Mouse (Mus musculus) C2C12 (cell line): Measurements from ENCODE around the gene Cdh11. TPM values are rescaled to one million over a fixed set of nuclear protein-coding genes. Genes with fewer than 3 reads are reported as not detected.

Experiments
- H3K27me3 ChIP-seq: one replicate; pipeline ENCODE4 v1.6.1; 2011; ENCODE audit not compliant: control insufficient read depth, insufficient read depth, insufficient read length
- H3K36me3 ChIP-seq: one replicate; pipeline ENCODE4 v1.6.1; 2011; ENCODE audit not compliant: control insufficient read depth, insufficient read depth
- H3K4me3 ChIP-seq: one replicate; pipeline ENCODE4 v1.5.1; 2011; ENCODE audit warnings: mild to moderate bottlenecking, control low read depth; ENCODE audit not compliant: poor library complexity, insufficient read depth, severe bottlenecking
- H3K79me2 ChIP-seq: one replicate; pipeline ENCODE4 v1.6.1; 2011; ENCODE audit not compliant: control insufficient read depth, insufficient read depth
- H3K79me3 ChIP-seq: one replicate; pipeline ENCODE4 v1.6.1; 2011; ENCODE audit warnings: low read depth, control low read depth
- H3ac ChIP-seq: one replicate; pipeline ENCODE3; 2011; ENCODE audit warnings: low read depth; ENCODE audit not compliant: control insufficient read depth, insufficient read length
- CEBPB ChIP-seq: IDR thresholded peaks from one replicate; pipeline ENCODE4 v1.6.1; 2011; ENCODE audit warnings: low read depth, mild to moderate bottlenecking, control low read depth, moderate library complexity
- CTCF ChIP-seq: IDR thresholded peaks from one replicate; pipeline ENCODE4 v1.5.1; 2011; ENCODE audit not compliant: control insufficient read depth, insufficient read depth, insufficient read length
- FOSL1 ChIP-seq: IDR thresholded peaks from one replicate; pipeline ENCODE4 v1.8.0; 2011; ENCODE audit warnings: mild to moderate bottlenecking, low read length; ENCODE audit not compliant: poor library complexity, insufficient read depth, severe bottlenecking
- MAX ChIP-seq: IDR thresholded peaks from one replicate; pipeline ENCODE4 v1.6.1; 2011; ENCODE audit warnings: mild to moderate bottlenecking, control low read depth
- MYOD1 ChIP-seq: IDR thresholded peaks from one replicate; pipeline ENCODE4 v1.6.1; 2011; ENCODE audit warnings: low read depth; ENCODE audit not compliant: control insufficient read depth, insufficient read length
- MYOG ChIP-seq: IDR thresholded peaks from one replicate; pipeline ENCODE4 v1.6.1; 2011; ENCODE audit not compliant: control insufficient read depth, insufficient read length; ENCODE audit errors: extremely low read depth
- USF1 ChIP-seq: IDR thresholded peaks from one replicate; pipeline ENCODE4 v1.6.1; 2011; ENCODE audit warnings: low read depth, mild to moderate bottlenecking, control low read depth, moderate library complexity
- polyA plus RNA-seq: library from polyadenylated mRNA; unstranded; fragments of >200 nt; fragmentation: generic; extraction: Trizol; gene quantifications from one replicate; pipeline ENCODE4 v1.2.1, GENCODE M21; 2012; ENCODE audit warnings: missing spikeins

Cdh11 gene
- polyA plus RNA-seq, 1 experiment: 1.2 TPM

GRCm38 (mm10) chr8:102783821-102784591, 1.4 kb downstream of the Cdh11 start:
- H3K4me3 ChIP-seq: no peak overlapping the region
- no peaks in the 10 kb centered on the region for H3K79me2 ChIP-seq
- H3K79me3 ChIP-seq: no peaks in the 10 kb centered on the region
- no peaks in the 10 kb centered on the region for H3K36me3 ChIP-seq
- no peak for TF ChIP-seq MYOD1
- TF ChIP-seq CEBPB: no peak
- TF ChIP-seq MAX: no peak
- TF ChIP-seq FOSL1: no peak
- TF ChIP-seq USF1: no peak
- no peak for TF ChIP-seq MYOG
- TF ChIP-seq CTCF: no peak
- no peaks in the 10 kb centered on the region for H3K27me3 ChIP-seq
- H3ac ChIP-seq: no peak overlapping the region

GRCm38 (mm10) chr8:102782707-102783489, 2.5 kb downstream of the Cdh11 start:
- H3K4me3 ChIP-seq: no peak overlapping the region
- no peaks in the 10 kb centered on the region for H3K36me3 ChIP-seq
- H3K27me3 ChIP-seq: no peaks in the 10 kb centered on the region
- H3ac ChIP-seq: no peak overlapping the region
- TF ChIP-seq MYOD1 (no peak), MYOG (no peak), CEBPB (no peak)
- H3K79me2 ChIP-seq: no peaks in the 10 kb centered on the region
- no peaks in the 10 kb centered on the region for H3K79me3 ChIP-seq

- H3K79me3 ChIP-seq: no peaks in the 10 kb centered on the region
- no peaks in the 10 kb centered on the region for H3K36me3 ChIP-seq
- no peaks in the 10 kb centered on the region for H3K27me3 ChIP-seq
- H3K4me3 ChIP-seq: no peak overlapping the region
- no peaks in the 10 kb centered on the region for H3K79me2 ChIP-seq
- H3ac ChIP-seq: no peak overlapping the region
- TF ChIP-seq MYOG (no peak), MAX (no peak), CTCF (peak; percentile 43), CEBPB (no peak)
Observed at GRCm38 (mm10) chr8:102780899-102781298, 4.5 kb downstream of the Cdh11 start.

GRCm38 (mm10) chr8:102774594-102774993, 10.8 kb downstream of the Cdh11 start:
- H3ac ChIP-seq: no peak overlapping the region
- TF ChIP-seq CTCF (no peak), MYOG (no peak), USF1 (no peak), FOSL1 (no peak), MAX (no peak), CEBPB (no peak), MYOD1 (no peak)
- H3K79me3 ChIP-seq: no peaks in the 10 kb centered on the region
- no peaks in the 10 kb centered on the region for H3K27me3 ChIP-seq
- H3K36me3 ChIP-seq: no peaks in the 10 kb centered on the region
- H3K79me2 ChIP-seq: no peaks in the 10 kb centered on the region
- no peak overlapping the region for H3K4me3 ChIP-seq

- Histone ChIP-seq H3K36me3 (no peaks in the 10 kb centered on the region), H3K4me3 (no peak overlapping the region), H3ac (no peak overlapping the region), H3K27me3 (no peaks in the 10 kb centered on the region), H3K79me2 (no peaks in the 10 kb centered on the region), H3K79me3 (no peaks in the 10 kb centered on the region)
- no peak for TF ChIP-seq FOSL1
- TF ChIP-seq USF1: no peak
Observed at GRCm38 (mm10) chr8:102771456-102771855, 14.0 kb downstream of the Cdh11 start.

- no peak for TF ChIP-seq USF1
- H3K36me3 ChIP-seq: no peaks in the 10 kb centered on the region
- no peak overlapping the region for H3ac ChIP-seq
- no peak overlapping the region for H3K4me3 ChIP-seq
- no peaks in the 10 kb centered on the region for H3K79me2 ChIP-seq
- H3K27me3 ChIP-seq: no peaks in the 10 kb centered on the region
- H3K79me3 ChIP-seq: no peaks in the 10 kb centered on the region
Observed at GRCm38 (mm10) chr8:102753839-102754238, 31.6 kb downstream of the Cdh11 start.
